Mouse (Mus musculus): ENCODE measurements around the gene Cdc42bpg. TPM values are rescaled to one million over a fixed set of nuclear protein-coding genes. Genes with fewer than 3 reads are reported as not detected.
A peak's percentile ranks its signal among the peaks of the same experiment; 100 is the strongest.

Gene Cdc42bpg
- polyA plus RNA-seq, 1 experiment: 60.5 TPM

- Histone ChIP-seq H3K9ac (ENCODE audit: low read depth, poor library complexity, severe bottlenecking) (no peak overlapping the region), H3K9me3 (replicated peaks; ENCODE audit: control insufficient read depth, insufficient read depth, low read length, poor library complexity, severe bottlenecking) (no peaks in the 10 kb centered on the region), H3K4me1 (ENCODE audit: control insufficient read depth, insufficient read depth, low read length) (no peaks in the 10 kb centered on the region), H3K27ac (ENCODE audit: insufficient read depth, low read length) (no peak overlapping the region), H3K4me3 (ENCODE audit: low read depth, low read length) (no peak overlapping the region), H3K27me3 (ENCODE audit: control insufficient read depth, insufficient read depth, low read length, poor library complexity, severe bottlenecking) (no peaks in the 10 kb centered on the region), H3K36me3 (ENCODE audit: control insufficient read depth, insufficient read depth, low read length, poor library complexity, severe bottlenecking) (no peaks in the 10 kb centered on the region)
- TF ChIP-seq CTCF (IDR thresholded peaks at IDR 0.05; ENCODE audit: low read depth, low read length) (no peak), POLR2A (IDR thresholded peaks at IDR 0.05; ENCODE audit: insufficient read depth, low read length) (no peak), EP300 (IDR thresholded peaks at IDR 0.05; ENCODE audit: insufficient read depth, low read depth, low read length) (no peak)
Measured at GRCm38 (mm10) chr19:6352107-6352505, 45.9 kb downstream of the Cdc42bpg start.

- H3K9me3 ChIP-seq (replicated peaks; ENCODE audit: control insufficient read depth, insufficient read depth, low read length, poor library complexity, severe bottlenecking): no peaks in the 10 kb centered on the region
Measured at GRCm38 (mm10) chr19:6354030-6354429, 47.8 kb downstream of the Cdc42bpg start.

GRCm38 (mm10) chr19:6361291-6361690 lies 55.0 kb downstream of the Cdc42bpg start:
- Histone ChIP-seq H3K36me3 (ENCODE audit: control insufficient read depth, insufficient read depth, low read length, poor library complexity, severe bottlenecking) (peaks cover 18% of the 10 kb centered on the region), H3K9ac (ENCODE audit: low read depth, poor library complexity, severe bottlenecking) (no peak overlapping the region), H3K27me3 (ENCODE audit: control insufficient read depth, insufficient read depth, low read length, poor library complexity, severe bottlenecking) (no peaks in the 10 kb centered on the region), H3K27ac (ENCODE audit: insufficient read depth, low read length) (no peak overlapping the region), H3K4me1 (ENCODE audit: control insufficient read depth, insufficient read depth, low read length) (no peaks in the 10 kb centered on the region), H3K4me3 (ENCODE audit: low read depth, low read length) (no peak overlapping the region), H3K9me3 (replicated peaks; ENCODE audit: control insufficient read depth, insufficient read depth, low read length, poor library complexity, severe bottlenecking) (no peaks in the 10 kb centered on the region)
- TF ChIP-seq CTCF (IDR thresholded peaks at IDR 0.05; ENCODE audit: low read depth, low read length) (no peak), EP300 (IDR thresholded peaks at IDR 0.05; ENCODE audit: insufficient read depth, low read depth, low read length) (no peak), POLR2A (IDR thresholded peaks at IDR 0.05; ENCODE audit: insufficient read depth, low read length) (no peak)

More at GRCm38 (mm10) chr19:6354030-6354429, 47.8 kb downstream of the Cdc42bpg start:
- Histone ChIP-seq H3K4me3 (ENCODE audit: low read depth, low read length) (no peak overlapping the region), H3K36me3 (ENCODE audit: control insufficient read depth, insufficient read depth, low read length, poor library complexity, severe bottlenecking) (no peaks in the 10 kb centered on the region), H3K27me3 (ENCODE audit: control insufficient read depth, insufficient read depth, low read length, poor library complexity, severe bottlenecking) (no peaks in the 10 kb centered on the region), H3K4me1 (ENCODE audit: control insufficient read depth, insufficient read depth, low read length) (no peaks in the 10 kb centered on the region), H3K9ac (ENCODE audit: low read depth, poor library complexity, severe bottlenecking) (no peak overlapping the region), H3K27ac (ENCODE audit: insufficient read depth, low read length) (no peak overlapping the region)
- no peak for TF ChIP-seq CTCF (IDR thresholded peaks at IDR 0.05; ENCODE audit: low read depth, low read length)
- no peak for TF ChIP-seq POLR2A (IDR thresholded peaks at IDR 0.05; ENCODE audit: insufficient read depth, low read length)
- TF ChIP-seq EP300 (IDR thresholded peaks at IDR 0.05; ENCODE audit: insufficient read depth, low read depth, low read length): no peak

- H3K9ac ChIP-seq (ENCODE audit: low read depth, poor library complexity, severe bottlenecking): peak overlapping the region; percentile 36
- H3K4me1 ChIP-seq (ENCODE audit: control insufficient read depth, insufficient read depth, low read length): no peaks in the 10 kb centered on the region
- no peak for TF ChIP-seq EP300 (IDR thresholded peaks at IDR 0.05; ENCODE audit: insufficient read depth, low read depth, low read length)
- TF ChIP-seq CTCF (IDR thresholded peaks at IDR 0.05; ENCODE audit: low read depth, low read length): no peak
- no peak for TF ChIP-seq POLR2A (IDR thresholded peaks at IDR 0.05; ENCODE audit: insufficient read depth, low read length)
- H3K36me3 ChIP-seq (ENCODE audit: control insufficient read depth, insufficient read depth, low read length, poor library complexity, severe bottlenecking): peaks cover 34% of the 10 kb centered on the region
- H3K4me3 ChIP-seq (ENCODE audit: low read depth, low read length): peak overlapping the region; percentile 53
- H3K27ac ChIP-seq (ENCODE audit: insufficient read depth, low read length): peak overlapping the region; percentile 14; the same call in 1 of the 2 replicates
- H3K27me3 ChIP-seq (ENCODE audit: control insufficient read depth, insufficient read depth, low read length, poor library complexity, severe bottlenecking): no peaks in the 10 kb centered on the region
- no peaks in the 10 kb centered on the region for H3K9me3 ChIP-seq (replicated peaks; ENCODE audit: control insufficient read depth, insufficient read depth, low read length, poor library complexity, severe bottlenecking)
Measured at GRCm38 (mm10) chr19:6363091-6363410, 56.8 kb downstream of the Cdc42bpg start.

GRCm38 (mm10) chr19:6363411-6364240 lies 57.4 kb downstream of the Cdc42bpg start, which contains the start of gene Sf1:
Gene Sf1 (plus strand): TSS chr19:6363690.
- H3K4me1 ChIP-seq (ENCODE audit: control insufficient read depth, insufficient read depth, low read length): no peaks in the 10 kb centered on the region
- H3K27ac ChIP-seq (ENCODE audit: insufficient read depth, low read length): peak within 1 kb of the TSS; percentile 78
- H3K27me3 ChIP-seq (ENCODE audit: control insufficient read depth, insufficient read depth, low read length, poor library complexity, severe bottlenecking): no peaks in the 10 kb centered on the region
- TF ChIP-seq CTCF (IDR thresholded peaks at IDR 0.05; ENCODE audit: low read depth, low read length): no peak
- TF ChIP-seq EP300 (IDR thresholded peaks at IDR 0.05; ENCODE audit: insufficient read depth, low read depth, low read length): no peak
- TF ChIP-seq POLR2A (IDR thresholded peaks at IDR 0.05; ENCODE audit: insufficient read depth, low read length): no peak
- H3K9me3 ChIP-seq (replicated peaks; ENCODE audit: control insufficient read depth, insufficient read depth, low read length, poor library complexity, severe bottlenecking): no peaks in the 10 kb centered on the region
- peak within 1 kb of the TSS; percentile 95 for H3K9ac ChIP-seq (ENCODE audit: low read depth, poor library complexity, severe bottlenecking)
- peaks cover 40% of the 10 kb centered on the region for H3K36me3 ChIP-seq (ENCODE audit: control insufficient read depth, insufficient read depth, low read length, poor library complexity, severe bottlenecking)
- H3K4me3 ChIP-seq (ENCODE audit: low read depth, low read length): peak within 1 kb of the TSS; percentile 82

GRCm38 (mm10) chr19:6364317-6364725 lies 58.1 kb downstream of the Cdc42bpg start:
- Histone ChIP-seq H3K4me3 (ENCODE audit: low read depth, low read length) (peak overlapping the region; percentile 82), H3K9me3 (replicated peaks; ENCODE audit: control insufficient read depth, insufficient read depth, low read length, poor library complexity, severe bottlenecking) (no peaks in the 10 kb centered on the region), H3K36me3 (ENCODE audit: control insufficient read depth, insufficient read depth, low read length, poor library complexity, severe bottlenecking) (peaks cover 45% of the 10 kb centered on the region), H3K27me3 (ENCODE audit: control insufficient read depth, insufficient read depth, low read length, poor library complexity, severe bottlenecking) (no peaks in the 10 kb centered on the region), H3K27ac (ENCODE audit: insufficient read depth, low read length) (peak overlapping the region; percentile 78), H3K4me1 (ENCODE audit: control insufficient read depth, insufficient read depth, low read length) (no peaks in the 10 kb centered on the region), H3K9ac (ENCODE audit: low read depth, poor library complexity, severe bottlenecking) (peak overlapping the region; percentile 95)
- TF ChIP-seq POLR2A (IDR thresholded peaks at IDR 0.05; ENCODE audit: insufficient read depth, low read length) (peak; percentile 41), EP300 (IDR thresholded peaks at IDR 0.05; ENCODE audit: insufficient read depth, low read depth, low read length) (no peak)

All from ES-Bruce4 (cell line).